In genomic region chr4:33066223-33066960, GRCm38 (mm10) we compare ENCODE assay signal across 17 mouse cellular contexts. TPM values are rescaled to one million over a fixed set of nuclear protein-coding genes. Genes with fewer than 3 reads are reported as not detected.
DNase-seq lines count a peak whose midpoint lies in the region; ATAC-seq and TF ChIP-seq lines count a peak whose summit lies in the region.
"Had no signal": no experiment of that assay in that cellular context is flagged by ENCODE, and none has a peak within 500 bp of the region (broad histone marks: within the 10 kb centered on the region; RNA-seq: fewer than 3 reads in every experiment).

No protein-coding gene starts in this region.

- WGBS in heart, postnatal 0 days: 37% methylated on average over 14 of the region's 14 CpGs
- WGBS in hindbrain, embryonic 13.5 days: 74% methylated on average over 14 of the region's 14 CpGs

- TF ChIP-seq CTCF in heart, postnatal 0 days (IDR thresholded peaks at IDR 0.05; ENCODE audit: low read depth): no peak
- TF ChIP-seq CTCF in testis, adult 2 months (IDR thresholded peaks at IDR 0.05; ENCODE audit: control insufficient read depth, insufficient read depth, insufficient replicate concordance, low read depth, low read length): no peak

- H3K9ac ChIP-seq in heart, postnatal 0 days (replicated peaks; ENCODE audit: low read depth, low read length): peak overlapping the region; percentile 47; the same call in 1 of the 2 replicates
- H3K9ac ChIP-seq in hindbrain, embryonic 13.5 days: no peak overlapping the region
- H3K9ac ChIP-seq: forebrain, embryonic 15.5 days had no signal

- no peaks in the 10 kb centered on the region for H3K9me3 ChIP-seq in heart, postnatal 0 days (replicated peaks; ENCODE audit: control insufficient read depth, low read length)
- no peaks in the 10 kb centered on the region for H3K9me3 ChIP-seq in hindbrain, embryonic 13.5 days
- H3K9me3 ChIP-seq: forebrain, embryonic 15.5 days had no signal

- no peaks in the 10 kb centered on the region for H3K36me3 ChIP-seq in heart, postnatal 0 days (replicated peaks; ENCODE audit: control insufficient read depth, insufficient read depth, low read length)
- no peaks in the 10 kb centered on the region for H3K36me3 ChIP-seq in testis, adult 2 months (ENCODE audit: control insufficient read depth, insufficient read depth, low read length)
- no peaks in the 10 kb centered on the region for H3K36me3 ChIP-seq in hindbrain, embryonic 13.5 days
- H3K36me3 ChIP-seq: forebrain, embryonic 15.5 days had no signal

- peaks cover 11% of the 10 kb centered on the region; the same call in 1 of the 2 replicates for H3K4me1 ChIP-seq in heart, postnatal 0 days (ENCODE audit: control insufficient read depth, insufficient read depth)
- peaks cover 3% of the 10 kb centered on the region; the same call in 1 of the 2 replicates for H3K4me1 ChIP-seq in testis, adult 2 months (ENCODE audit: control insufficient read depth, insufficient read depth, low read length)
- H3K4me1 ChIP-seq in hindbrain, embryonic 13.5 days (replicated peaks): no peaks in the 10 kb centered on the region

- peak overlapping the region; percentile 11 for H3K4me3 ChIP-seq in heart, postnatal 0 days (ENCODE audit: low read depth, low read length)
- H3K4me3 ChIP-seq in testis, adult 2 months (ENCODE audit: control insufficient read depth, low read depth, low read length): peak overlapping the region; percentile 42
- H3K4me3 ChIP-seq in hindbrain, embryonic 13.5 days: no peak overlapping the region
- H3K4me3 ChIP-seq: forebrain, embryonic 15.5 days; myocyte had no signal

- peak; percentile 53; the same call in 1 of the 2 replicates for ATAC-seq in heart, postnatal 0 days (ENCODE audit: insufficient read depth, low read depth)
- ATAC-seq in hindbrain, embryonic 13.5 days (ENCODE audit: low FRiP score): no peak
- ATAC-seq: forebrain, embryonic 15.5 days had no signal

- peak; percentile 26 for DNase-seq in embryo, embryonic 11 days
- no peak for DNase-seq in embryo, embryonic 10 days (ENCODE audit: low spot score)
- peak; percentile 47 for DNase-seq in heart, postnatal 0 days (ENCODE audit: low spot score)
- no peak for DNase-seq in heart, adult 18-20 months
- DNase-seq in testis, postnatal 10 days (ENCODE audit: low spot score): no peak
- DNase-seq in spleen, postnatal 14 days (ENCODE audit: low spot score in 2 of 2): no peak
- DNase-seq: adrenal gland, adult 8-10 months; cerebellum, postnatal 36 days; gastrocnemius, postnatal 36 days; kidney, postnatal 14 days; thymus, adult 2 months had no signal

- H3K27ac ChIP-seq in heart, postnatal 0 days (ENCODE audit: low read depth): no peak overlapping the region
- no peak overlapping the region for H3K27ac ChIP-seq in testis, adult 2 months (ENCODE audit: control insufficient read depth, insufficient read depth, low read depth, low read length)
- H3K27ac ChIP-seq in hindbrain, embryonic 13.5 days: no peak overlapping the region
- H3K27ac ChIP-seq: forebrain, embryonic 15.5 days; macrophage had no signal

- TF ChIP-seq EP300 in heart, postnatal 0 days (IDR thresholded peaks at IDR 0.05; ENCODE audit: low read depth): no peak

- TF ChIP-seq POLR2A in testis, adult 2 months (IDR thresholded peaks at IDR 0.05; ENCODE audit: control insufficient read depth, low read depth, low read length): no peak

- H3K4me2 ChIP-seq in heart, postnatal 0 days (ENCODE audit: low read depth, low read length): peak overlapping the region; percentile 46
- H3K4me2 ChIP-seq in hindbrain, embryonic 13.5 days: no peak overlapping the region
- H3K4me2 ChIP-seq: forebrain, embryonic 15.5 days had no signal

- no peaks in the 10 kb centered on the region for H3K27me3 ChIP-seq in heart, postnatal 0 days (ENCODE audit: control insufficient read depth, insufficient read depth, low read length)
- no peaks in the 10 kb centered on the region for H3K27me3 ChIP-seq in testis, adult 2 months (ENCODE audit: control insufficient read depth, insufficient read depth, low read length)
- H3K27me3 ChIP-seq in hindbrain, embryonic 13.5 days: no peaks in the 10 kb centered on the region
- H3K27me3 ChIP-seq: forebrain, embryonic 15.5 days had no signal

RNA-seq across cellular contexts. Expression of gene Gabrr2, which starts 3.6 kb away (rescaled TPM):
- total RNA-seq in heart, postnatal 0 days (2014; rRNA removed; ENCODE audit: low replicate concordance): not detected in 2 replicates
- polyA plus RNA-seq in heart, postnatal 0 days (2015; fragmentation: Nextera tagmentation; extraction: Ambion mirVana): 0.26 TPM in 1 of 2 replicates, not detected in the other
- 1 to 10 TPM; 1.5 to 1.6 TPM for total RNA-seq in heart, adult 18-20 months (2021)
- 0.49 and 0.96 TPM in 2 replicates for polyA plus RNA-seq in testis, adult 2 months (2012; rRNA removed)
- polyA plus RNA-seq in hindbrain, embryonic 13.5 days (2015; fragmentation: Nextera tagmentation; extraction: Ambion mirVana): 0.62 and 1.3 TPM in 2 replicates
- total RNA-seq: layer of hippocampus, postnatal 14 days had no signal
- polyA plus RNA-seq: macrophage had no signal

RNA-seq across cellular contexts. Expression of gene Ube2j1, which starts 35.2 kb away (rescaled TPM):
- total RNA-seq in heart, postnatal 0 days (2014; rRNA removed; ENCODE audit: low replicate concordance): 31.2 and 33.4 TPM in 2 replicates
- 29.9 and 30.9 TPM in 2 replicates for polyA plus RNA-seq in heart, postnatal 0 days (2015; fragmentation: Nextera tagmentation; extraction: Ambion mirVana)
- total RNA-seq in heart, adult 18-20 months (2021): 10 to 100 TPM; 38.7 to 43.1 TPM
- 197 and 259 TPM in 2 replicates for polyA plus RNA-seq in testis, adult 2 months (2012; rRNA removed)
- 56.2 and 60.5 TPM in 2 replicates for polyA plus RNA-seq in hindbrain, embryonic 13.5 days (2015; fragmentation: Nextera tagmentation; extraction: Ambion mirVana)

Comparison
In these comparisons a context has a peak if more than half of its experiments do, and no peak if none do; other contexts are left out.
1. DNase-seq: peak in embryo, embryonic 11 days (single experiment) and heart, postnatal 0 days (single experiment); none in embryo, embryonic 10 days (single experiment), heart, adult 18-20 months (0 of 2), testis, postnatal 10 days (single experiment) and spleen, postnatal 14 days (0 of 2).